Mouse (Mus musculus): ENCODE results near the gene Aatk.

The Aatk gene

GRCm38 (mm10) chr11:119988391-119988790 lies 58.6 kb downstream of the Aatk start:
- DNase-seq (ENCODE audit: low spot score), result peak; percentile 90

DNA sequence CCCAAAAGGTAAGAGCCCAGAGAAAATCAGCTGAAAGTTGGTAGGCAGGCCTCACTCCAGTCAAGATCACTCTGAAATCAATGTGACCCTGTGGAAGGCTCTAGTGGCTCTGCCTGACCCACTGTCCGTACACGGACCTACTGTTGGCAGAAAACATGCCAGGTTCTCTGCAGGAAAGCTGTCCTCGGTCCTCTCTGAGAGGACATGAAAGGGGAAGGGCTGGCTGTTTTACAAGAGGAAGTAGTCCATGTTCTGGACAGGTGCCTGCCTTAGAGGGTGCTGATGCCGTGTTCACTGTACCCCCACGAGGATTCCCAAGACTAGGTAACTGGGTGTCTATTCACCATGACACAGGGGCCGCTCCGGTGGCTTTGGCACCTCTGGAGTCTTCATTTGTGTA lies 59.1 kb downstream of the Aatk start:
- DNase-seq (ENCODE audit: low spot score), result no peak

DNA sequence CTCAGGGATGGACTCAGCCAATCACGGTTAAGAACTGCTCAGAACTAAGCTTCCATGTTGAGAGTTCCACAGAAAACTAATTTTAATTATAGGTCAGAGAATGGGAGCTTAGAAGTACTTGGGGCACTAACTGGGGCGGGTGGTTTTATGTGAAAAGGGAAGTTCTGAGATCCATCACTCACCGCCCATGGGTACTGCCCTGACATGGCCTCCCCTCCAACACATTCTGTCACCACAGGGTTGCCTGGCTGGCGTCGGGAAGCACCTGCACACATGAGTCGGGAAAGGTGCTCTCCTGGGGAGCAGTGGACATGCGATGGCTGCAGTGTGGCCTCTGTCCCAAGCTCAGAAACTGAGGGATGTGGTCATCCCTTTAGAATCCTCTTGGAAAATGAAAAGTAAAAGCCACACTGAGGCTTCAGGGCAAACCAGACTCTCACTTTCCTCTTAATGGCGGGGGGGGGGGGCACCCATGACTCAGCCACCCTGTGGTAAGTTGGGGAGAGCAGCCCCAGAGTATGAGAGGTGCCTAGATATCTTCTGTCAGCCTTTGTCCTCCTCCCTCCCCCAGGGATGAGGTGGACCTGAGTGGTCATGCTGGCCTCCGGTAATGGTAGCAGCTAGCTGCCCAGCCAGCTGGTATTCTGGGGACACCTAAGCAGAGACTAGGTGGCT lies 60.1 kb downstream of the Aatk start:
- DNase-seq (ENCODE audit: low spot score), result no peak

DNA sequence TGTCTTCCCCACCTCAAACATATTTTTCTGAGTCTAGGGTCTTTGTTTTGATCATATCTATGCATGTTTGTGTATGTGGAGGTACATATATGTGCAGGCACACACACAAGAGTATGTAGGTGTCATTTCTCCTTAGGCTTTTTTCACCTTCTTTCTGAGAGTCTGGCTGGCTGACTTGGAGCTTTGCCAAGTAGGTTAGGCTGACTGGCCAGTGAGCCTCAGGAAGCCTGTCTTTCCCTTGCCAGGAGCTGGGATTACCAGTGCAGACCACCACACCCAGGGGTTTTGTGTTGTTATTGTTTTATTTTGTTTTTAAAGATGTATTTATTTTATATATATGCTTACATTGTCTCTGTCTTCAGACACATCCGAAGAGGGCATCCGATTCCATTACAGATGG lies 63.8 kb downstream of the Aatk start:
- DNase-seq (ENCODE audit: low spot score), result peak; percentile 72

DNA sequence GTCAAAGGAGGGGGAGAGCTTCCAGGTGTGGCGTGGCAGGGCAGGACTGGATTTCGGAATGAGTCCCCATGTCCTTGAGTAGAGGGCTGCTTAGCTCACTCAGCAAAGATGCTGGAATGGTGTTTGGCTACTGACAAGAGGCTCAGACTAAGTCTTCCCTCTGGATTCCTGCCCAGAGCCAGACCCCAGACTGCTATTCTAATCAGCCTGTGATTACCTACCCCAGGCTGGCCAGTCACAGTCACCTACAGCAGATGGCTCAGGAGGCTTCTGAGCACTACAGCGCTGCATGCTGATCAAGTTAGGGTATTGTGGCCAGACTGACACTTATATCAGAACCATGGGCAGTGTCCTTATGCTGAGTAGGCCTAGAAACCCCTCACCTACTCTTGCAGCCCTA lies 64.7 kb downstream of the Aatk start:
- DNase-seq (ENCODE audit: low spot score), result no peak

DNA sequence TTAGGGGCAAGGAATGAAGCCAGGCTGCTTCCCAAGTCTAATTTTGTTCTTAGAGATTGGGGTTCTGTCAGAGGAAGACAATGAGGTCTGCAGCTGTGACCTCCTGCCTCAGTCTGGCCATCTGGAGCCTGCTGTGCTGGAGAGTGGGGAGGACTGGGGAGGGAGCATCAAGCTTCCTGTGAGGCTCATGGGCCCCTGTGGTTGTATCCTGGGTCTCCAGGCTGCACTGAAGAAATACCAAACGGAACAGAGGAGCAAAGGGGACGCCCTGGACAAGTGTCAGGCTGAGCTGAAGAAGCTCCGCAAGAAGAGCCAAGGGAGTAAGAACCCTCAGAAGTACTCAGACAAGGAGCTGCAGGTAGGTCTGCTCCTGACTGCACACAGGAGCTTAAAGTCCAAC lies 65.2 kb downstream of the Aatk start:
- DNase-seq (ENCODE audit: low spot score), result no peak

DNA sequence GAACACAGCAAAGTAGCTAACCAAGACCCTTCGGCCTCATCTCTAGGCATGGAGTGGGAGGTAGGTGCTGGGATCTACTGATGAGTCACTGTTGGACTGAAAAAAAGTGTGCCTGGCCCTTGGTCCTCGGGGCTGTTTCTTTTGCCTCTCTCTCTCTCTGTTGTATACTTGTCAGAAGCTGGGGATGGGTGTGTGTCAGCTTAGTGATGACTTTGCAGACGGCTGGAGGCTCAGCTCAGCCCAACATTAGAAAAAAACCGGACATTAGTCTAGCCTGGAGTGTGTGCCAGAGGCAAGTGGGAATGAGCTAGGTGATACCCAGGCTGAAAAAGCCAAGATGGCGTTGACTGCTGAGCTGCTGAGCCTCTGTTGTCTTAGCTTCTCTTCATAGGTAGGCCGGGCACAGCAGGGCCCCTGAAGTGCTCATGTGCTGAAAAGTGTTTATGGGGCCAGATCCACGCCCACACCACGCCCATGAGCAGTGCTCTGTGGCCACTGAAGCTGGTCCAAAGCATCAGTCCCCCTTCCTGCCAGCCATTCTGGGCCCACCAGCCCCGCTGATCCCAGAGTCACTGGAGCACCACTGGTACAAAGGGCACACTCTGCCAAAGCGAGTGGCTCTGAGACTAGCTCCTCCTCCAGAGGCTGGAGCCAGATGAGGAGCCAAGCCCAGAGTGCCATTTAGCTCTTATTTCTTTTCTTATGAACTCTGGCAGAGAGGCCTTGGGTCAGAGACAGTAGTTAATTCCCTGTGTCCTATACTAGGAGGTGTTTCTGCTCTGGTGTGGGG lies 67.2 kb downstream of the Aatk start:
- peak; percentile 90 for DNase-seq (ENCODE audit: low spot score)

DNA sequence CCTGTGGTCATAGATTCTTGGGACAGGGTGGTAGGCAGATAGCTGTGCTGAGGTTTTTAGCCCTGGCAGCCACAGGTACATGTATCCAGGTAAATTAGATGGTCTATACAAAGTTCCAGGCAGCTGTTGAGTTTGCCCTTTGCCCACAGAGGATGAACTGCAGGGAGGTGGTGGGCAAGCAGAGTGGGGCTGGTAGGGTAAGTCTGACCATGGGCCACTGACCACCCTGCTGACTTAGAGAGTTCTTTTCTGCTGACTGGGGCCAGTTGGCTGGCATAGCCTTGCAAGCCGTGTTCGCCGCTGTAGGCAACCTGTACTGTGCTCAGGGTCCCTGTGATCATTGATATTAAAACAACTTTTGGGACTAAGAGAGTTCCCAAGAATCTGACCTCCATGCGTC lies 68.3 kb downstream of the Aatk start:
- no peak for DNase-seq (ENCODE audit: low spot score)

- DNase-seq (ENCODE audit: low spot score), result peak; percentile 89
Measured at GRCm38 (mm10) chr11:119975739-119976501, 71.0 kb downstream of the Aatk start.

DNA sequence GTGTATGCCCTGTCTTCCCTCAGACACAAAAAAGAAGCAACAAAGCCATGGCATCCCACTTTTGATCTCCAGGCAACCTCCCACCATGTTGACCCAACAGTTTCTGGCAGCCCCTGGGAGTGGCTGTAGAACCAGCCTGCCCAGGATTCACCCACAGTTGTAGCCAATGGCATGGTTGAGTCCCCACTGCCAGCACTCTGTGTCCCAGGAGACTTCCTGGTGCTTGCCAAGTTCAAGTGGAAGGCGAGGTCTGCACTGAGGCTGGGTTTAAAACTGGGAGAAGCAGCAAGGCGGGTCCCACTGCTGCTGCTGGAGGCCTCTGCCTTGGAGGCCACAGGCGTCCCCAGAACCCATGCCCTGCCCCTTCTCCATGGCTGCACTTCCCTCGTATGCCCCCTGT lies 73.2 kb downstream of the Aatk start:
- DNase-seq (ENCODE audit: low spot score), result peak; percentile 84

DNA sequence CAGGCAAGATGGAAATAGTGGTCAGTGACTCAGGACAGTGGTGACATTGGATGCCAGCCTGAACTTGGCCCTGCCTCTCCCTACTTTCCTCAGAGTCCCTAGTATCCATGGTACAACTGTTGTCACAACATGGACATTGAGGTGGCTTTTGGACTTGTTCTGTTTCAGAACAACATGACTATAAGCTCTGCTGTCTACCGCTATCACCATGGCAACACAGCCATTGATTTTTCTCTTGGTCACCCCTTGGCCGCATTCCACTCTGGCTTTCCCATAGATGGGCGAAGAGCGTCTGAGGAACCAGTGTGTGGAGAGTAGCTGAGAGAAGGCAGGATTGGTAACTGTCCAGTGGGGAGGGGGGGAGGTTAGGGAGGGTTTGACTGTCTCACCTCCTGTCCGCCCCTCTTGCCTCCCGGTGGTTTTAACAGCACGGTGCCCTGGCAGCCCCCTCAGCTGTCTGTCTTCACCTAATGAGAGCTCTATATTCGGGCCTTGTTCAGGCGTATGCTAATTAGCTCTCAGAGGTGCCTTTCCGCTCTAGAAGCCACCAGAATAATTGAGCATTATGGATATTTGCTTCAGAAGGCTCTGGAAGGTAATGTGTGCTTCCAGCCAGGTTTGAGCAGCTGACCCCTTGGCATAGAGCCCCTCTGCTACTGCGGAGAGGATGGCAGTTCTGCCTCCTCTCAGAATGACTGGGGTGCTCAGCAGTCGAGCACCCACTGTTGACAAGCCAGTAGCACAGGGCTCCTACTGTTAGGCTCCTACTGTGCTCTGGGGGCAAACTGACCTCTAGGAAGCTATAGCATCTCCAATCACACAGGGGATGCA lies 76.7 kb downstream of the Aatk start:
- no peak for DNase-seq (ENCODE audit: low spot score)

- no peak for DNase-seq (ENCODE audit: low spot score)
Measured at GRCm38 (mm10) chr11:119967892-119968291, 79.1 kb downstream of the Aatk start.

DNA sequence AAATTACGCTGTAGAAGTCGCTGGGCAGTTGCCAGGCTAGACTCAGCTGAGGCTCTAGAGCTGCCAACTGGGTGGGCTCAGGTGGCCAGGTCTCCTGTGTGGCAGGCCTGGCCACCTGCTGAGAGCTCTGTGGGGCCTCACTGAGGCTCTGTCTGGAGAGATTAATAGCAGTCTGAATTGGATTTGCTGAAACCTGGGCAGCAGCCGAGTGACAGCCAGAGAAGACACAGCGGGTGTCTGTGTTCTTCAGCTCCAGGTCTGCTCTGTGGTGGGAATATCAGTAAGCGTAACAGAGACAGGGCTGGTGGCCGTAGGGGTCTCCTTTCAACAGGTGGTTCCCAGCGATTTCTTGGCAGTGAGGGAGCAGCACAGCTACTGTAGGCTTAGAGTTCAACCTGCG lies 79.6 kb downstream of the Aatk start:
- no peak for DNase-seq (ENCODE audit: low spot score)

DNA sequence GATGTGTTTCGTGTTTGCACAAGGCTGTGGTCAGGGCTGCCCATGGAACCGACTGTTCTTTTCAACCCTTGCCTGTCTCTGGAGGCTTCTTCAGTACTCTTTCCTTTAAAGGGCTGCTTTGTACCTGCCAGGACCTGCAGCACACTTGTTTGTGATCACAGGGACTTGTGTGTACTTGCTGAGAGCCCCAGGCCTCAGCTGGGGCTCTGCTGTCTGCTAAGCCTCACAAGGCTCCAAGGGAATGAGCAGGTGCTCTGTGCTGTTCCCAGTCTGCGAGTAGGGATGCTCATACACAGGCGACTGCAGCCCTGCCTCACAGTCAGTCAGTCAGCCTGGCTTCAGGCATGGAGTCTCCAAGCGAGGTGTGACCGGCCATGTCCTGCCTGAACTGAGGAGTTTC lies 80.7 kb downstream of the Aatk start:
- DNase-seq (ENCODE audit: low spot score), result no peak

DNA sequence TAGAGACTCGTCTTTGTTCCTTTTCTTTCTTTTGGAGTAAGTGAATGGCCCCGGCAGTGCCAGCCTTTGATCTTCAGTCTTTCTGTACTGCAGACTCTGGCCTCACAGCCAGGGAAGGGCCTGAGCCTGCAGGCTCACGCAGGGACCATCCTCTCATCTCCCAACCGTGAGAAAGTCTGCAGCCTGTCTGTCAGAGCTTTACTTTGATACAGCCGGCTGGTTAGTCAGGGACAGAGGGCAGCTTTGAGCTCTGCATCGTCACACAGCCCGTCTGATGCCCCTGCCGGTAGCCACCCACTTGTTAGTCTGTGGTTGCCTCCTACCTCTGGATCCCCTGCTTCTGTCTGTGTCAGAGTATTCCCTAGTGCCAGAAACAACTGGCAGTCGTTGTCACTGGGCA lies 81.9 kb downstream of the Aatk start:
- no peak for DNase-seq (ENCODE audit: low spot score)

- DNase-seq (ENCODE audit: low spot score), result no peak
Measured at GRCm38 (mm10) chr11:119961511-119961910, 85.5 kb downstream of the Aatk start.

- DNase-seq (ENCODE audit: low spot score), result no peak
Measured at GRCm38 (mm10) chr11:119960671-119961070, 86.3 kb downstream of the Aatk start.

GRCm38 (mm10) chr11:119959714-119960113 lies 87.3 kb downstream of the Aatk start:
- DNase-seq (ENCODE audit: low spot score), result no peak

DNA sequence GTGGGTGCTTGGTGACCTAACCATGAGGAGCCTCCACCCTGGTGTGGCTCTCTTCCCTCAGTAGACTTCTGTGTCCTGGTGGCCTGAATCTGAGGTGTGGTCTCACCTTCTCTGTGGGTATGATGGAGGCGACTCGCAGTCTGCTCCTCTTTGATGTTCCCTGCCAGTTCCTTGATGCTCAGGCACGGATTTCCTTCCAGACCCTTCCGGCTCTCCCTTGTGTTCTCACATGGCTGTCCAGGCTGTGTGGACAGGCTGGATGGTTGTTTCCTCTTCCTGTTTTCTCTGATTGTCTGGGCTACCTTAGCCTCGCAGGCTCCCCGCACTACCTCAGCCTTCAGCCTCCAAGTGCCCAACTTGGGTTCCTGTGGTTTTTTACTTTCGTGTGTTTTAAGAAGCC lies 88.1 kb downstream of the Aatk start:
- no peak for DNase-seq (ENCODE audit: low spot score)

Measured in adipocyte (in vitro differentiated cells).